Mouse (Mus musculus) inflammation-experienced regulatory T-cells, adult 6 months (primary cell): ENCODE results near the gene Ebf1. TPM values are rescaled to one million over a fixed set of nuclear protein-coding genes. Genes with fewer than 3 reads are reported as not detected.

Experiments used
- polyA plus RNA-seq, 3 experiments: library from polyadenylated mRNA; unstranded; fragments of 100-300 nt; shearing (Covaris generic); gene quantifications; one replicate each; pipeline ENCODE4 v1.2.1; 2017

The Ebf1 gene
- polyA plus RNA-seq, 3 experiments from 2014 or later = 0.19 to 1.8 (median 1.8) TPM

Other genes starting within 250 kb of the Ebf1 start
- under 1 TPM in 2 of 3 experiments, not detected in 1; 0.17 to 0.31 TPM for gene Il12b, start 217.3 kb upstream of the Ebf1 start, polyA plus RNA-seq
- 10 to 100 TPM; 41.8 to 44.1 (median 43.3) TPM for gene Ublcp1, start 146.8 kb upstream of the Ebf1 start, polyA plus RNA-seq
- 10 to 100 TPM; 49.3 to 67.5 (median 63.5) TPM for gene Rnf145, start 98.4 kb upstream of the Ebf1 start, polyA plus RNA-seq